Mouse (Mus musculus) left cerebral cortex, postnatal 36 days (tissue): ENCODE results near the gene Top1. TPM values are rescaled to one million over a fixed set of nuclear protein-coding genes. Genes with fewer than 3 reads are reported as not detected.

ENCODE experiments used
- DNase-seq, 2 experiments: peaks; one replicate each; pipeline ENCODE4 v3.0.0; 2021 to 2022; ENCODE audit warnings: low spot score in 2 of 2, mixed read lengths in 1 of 2
- intact Hi-C: fragments of 180-260 bp; cut with DNase I; formaldehyde crosslinking; loops from one replicate; pipeline ENCODE4 v1.15.1; 2025
- total RNA-seq, 2 experiments: library from RNA; stranded (reverse); gene quantifications; 2 replicates each; pipeline ENCODE4 v1.2.3; 2021

Gene Top1
- 10 to 100 TPM; 66.5 to 87.4 TPM for total RNA-seq

DNA sequence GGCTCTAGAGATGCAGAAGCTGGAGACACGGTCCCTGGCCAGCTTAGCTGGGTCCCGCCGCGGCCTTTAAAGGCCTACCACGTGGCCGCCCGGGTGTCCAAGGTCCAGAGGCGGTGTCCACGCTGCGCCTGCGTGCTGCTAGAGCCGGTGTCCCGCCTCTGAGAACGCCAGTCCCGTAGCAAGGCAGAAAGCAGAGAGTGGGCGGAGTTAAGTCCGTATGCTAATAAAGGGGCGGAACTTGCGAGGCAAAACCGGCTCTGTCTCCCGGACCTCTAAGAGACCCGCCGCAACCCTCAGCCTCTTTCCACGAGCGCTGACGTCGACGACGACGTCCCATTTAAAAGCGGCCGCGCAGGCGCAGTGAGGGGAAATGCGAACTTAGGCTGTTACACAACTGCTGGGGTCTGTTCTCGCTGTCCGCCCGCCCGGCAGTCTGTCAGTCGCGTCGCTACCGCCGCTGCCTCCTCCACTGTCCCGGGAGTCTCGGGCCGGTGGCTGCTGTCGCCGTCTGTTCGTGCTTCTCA, at the start of gene Top1:
Top1 (plus strand) TSS at position 275 of the 524 bp plus-strand sequence.
- intact Hi-C loops = loop anchor here (5.0 kb wide), 1 partner anchor 72 kb away; no protein-coding TSS in a partner anchor
- DNase-seq = peak; percentile 97

GRCm38 (mm10) chr2:160597582-160598281, 48.0 kb upstream of the Top1 start:
- intact Hi-C loops = loop anchor here (2.0 to 5.0 kb wide), 2 partner anchors 289 to 345 kb away; no protein-coding TSS in a partner anchor
- peak; percentile 61 to 64 for DNase-seq

DNA sequence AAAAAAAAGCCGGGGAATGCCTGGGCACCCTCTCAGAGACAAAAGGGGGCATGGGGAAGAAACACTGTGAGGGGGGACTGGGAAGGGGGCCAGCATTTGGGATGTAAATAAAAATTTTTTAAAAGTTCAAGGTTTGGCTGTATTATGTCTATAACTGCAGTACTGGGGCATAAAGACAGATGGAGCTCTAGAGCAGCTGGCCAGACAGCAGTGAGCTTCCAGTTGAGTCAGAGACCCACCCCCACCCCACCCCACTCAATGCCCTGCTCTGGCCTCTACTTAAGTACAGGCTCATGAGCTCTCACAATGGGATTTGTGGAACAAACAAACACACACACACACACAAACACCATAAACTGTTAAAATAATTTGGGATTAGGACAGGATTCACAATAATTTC, 43.9 kb upstream of the Top1 start:
- intact Hi-C loops = no loop called here

GRCm38 (mm10) chr2:160603154-160603933, 42.3 kb upstream of the Top1 start:
- no peak for DNase-seq
- intact Hi-C loops = no loop called here

More for the DNA sequence above, 43.9 kb upstream of the Top1 start:
- no peak for DNase-seq

GRCm38 (mm10) chr2:160610012-160610411, 35.7 kb upstream of the Top1 start:
- DNase-seq = no peak
- intact Hi-C loops = no loop called here

GRCm38 (mm10) chr2:160613186-160613919, 32.3 kb upstream of the Top1 start:
- no peak for DNase-seq
- intact Hi-C loops = no loop called here

DNA sequence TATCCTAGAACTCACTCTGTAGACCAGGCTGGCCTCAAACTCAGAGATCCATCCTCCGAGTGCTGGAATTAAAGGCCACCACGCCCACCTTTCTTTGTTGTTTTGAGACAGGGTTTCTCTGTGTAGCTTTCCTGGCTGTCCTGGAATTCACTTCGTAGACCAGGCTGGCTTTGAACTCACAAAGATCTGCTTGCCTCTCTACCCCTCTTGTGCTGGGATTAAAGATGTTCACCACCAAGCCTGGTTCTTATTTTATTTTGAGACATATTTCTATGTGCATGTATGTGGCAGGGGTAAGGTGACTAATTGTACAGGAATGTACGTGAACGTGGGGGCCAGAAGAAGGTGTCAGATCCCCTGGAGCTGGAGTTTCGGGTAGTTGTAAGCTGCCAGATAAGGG, 27.9 kb upstream of the Top1 start:
- no peak for DNase-seq
- intact Hi-C loops = no loop called here

DNA sequence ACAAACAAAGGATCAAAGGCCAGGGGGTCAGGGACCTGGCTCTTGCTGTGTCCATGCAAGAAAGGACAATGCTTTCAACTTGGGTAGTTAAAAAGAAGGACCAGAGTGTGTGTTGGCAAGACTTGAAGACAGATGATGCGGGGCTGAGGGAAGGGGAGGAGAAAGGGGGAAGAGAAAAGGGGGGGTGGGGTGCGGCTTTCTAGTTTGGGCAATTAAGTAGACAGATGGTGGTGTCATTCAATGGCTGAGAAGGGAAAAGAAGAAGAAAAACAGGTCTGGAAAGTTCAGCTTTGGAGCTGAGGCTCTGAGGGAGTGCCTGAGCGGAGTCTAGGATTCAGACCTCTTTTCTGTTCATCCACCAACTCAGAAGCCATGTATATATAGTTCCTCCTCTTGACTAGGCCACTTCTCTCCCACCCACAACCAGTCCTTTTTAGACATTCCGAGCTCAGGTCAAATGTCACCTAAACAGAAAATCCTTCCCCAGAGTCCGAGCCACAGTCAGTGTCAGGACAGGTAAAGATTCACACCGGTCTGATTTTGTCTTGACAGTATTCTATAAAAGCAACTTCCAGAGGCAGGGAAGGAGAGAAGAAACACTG, 27.0 kb upstream of the Top1 start:
- DNase-seq = no peak
- intact Hi-C loops = no loop called here

- DNase-seq = no peak
- intact Hi-C loops = no loop called here
Measured at GRCm38 (mm10) chr2:160619300-160619699, 26.4 kb upstream of the Top1 start.

DNA sequence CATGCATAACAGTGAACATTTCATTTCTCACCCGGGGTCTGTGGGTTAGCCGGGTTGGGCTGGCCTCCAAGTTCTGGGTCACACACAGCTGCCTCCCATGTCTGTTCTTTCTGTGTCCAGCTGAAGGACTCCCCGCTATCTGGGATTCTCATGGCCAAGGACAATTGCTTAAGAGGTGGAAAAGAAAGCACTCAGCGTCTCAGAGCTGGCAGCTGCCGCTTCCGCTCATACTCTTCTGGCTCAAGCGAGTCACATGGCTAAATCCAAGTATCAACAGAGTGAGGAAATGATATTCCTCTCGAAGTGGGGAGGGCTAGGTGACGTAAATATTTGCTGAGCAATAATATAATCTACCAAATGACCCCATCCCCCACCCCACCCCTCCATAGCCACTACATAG, 25.9 kb upstream of the Top1 start:
- intact Hi-C loops = no loop called here

GRCm38 (mm10) chr2:160620279-160620963, 25.3 kb upstream of the Top1 start:
- no peak for DNase-seq
- intact Hi-C loops = no loop called here

More for the DNA sequence above, 25.9 kb upstream of the Top1 start:
- DNase-seq = no peak

- no peak for DNase-seq
- intact Hi-C loops = no loop called here
Measured at GRCm38 (mm10) chr2:160621001-160621448, 24.7 kb upstream of the Top1 start.

DNA sequence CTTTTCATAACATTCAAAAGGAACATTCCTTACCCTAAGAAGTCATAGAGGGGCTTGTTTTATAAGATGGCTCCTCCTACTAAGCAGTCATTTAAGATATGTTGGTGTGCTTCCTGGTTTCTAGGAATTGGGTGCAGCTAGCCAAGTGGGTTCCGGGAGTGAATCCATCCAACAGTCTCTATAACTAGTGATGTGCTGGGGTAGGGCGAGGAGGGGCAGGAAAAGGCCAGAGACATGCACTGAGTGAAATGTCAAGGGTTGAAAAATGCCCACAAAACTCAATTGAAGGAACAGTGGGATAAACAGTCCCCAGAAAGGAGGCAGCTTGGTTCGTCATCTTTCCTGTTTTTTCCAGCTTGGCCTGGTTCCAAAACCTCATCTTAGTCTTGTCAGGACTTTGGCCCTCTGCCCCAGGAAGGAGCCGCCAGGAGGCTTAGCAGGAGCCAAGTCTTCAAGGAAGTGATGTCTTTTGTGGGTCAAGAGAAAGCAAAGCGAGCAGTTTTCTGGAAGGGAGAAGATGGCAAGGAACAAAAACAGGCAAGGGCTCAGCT, 24.0 kb upstream of the Top1 start:
- DNase-seq = peak; percentile 33 to 54

GRCm38 (mm10) chr2:160622646-160623045, 23.0 kb upstream of the Top1 start:
- intact Hi-C loops = no loop called here
- DNase-seq = no peak

More for the DNA sequence above, 24.0 kb upstream of the Top1 start:
- intact Hi-C loops = no loop called here

- intact Hi-C loops = no loop called here
- DNase-seq = no peak
Measured at GRCm38 (mm10) chr2:160623745-160624144, 21.9 kb upstream of the Top1 start.

DNA sequence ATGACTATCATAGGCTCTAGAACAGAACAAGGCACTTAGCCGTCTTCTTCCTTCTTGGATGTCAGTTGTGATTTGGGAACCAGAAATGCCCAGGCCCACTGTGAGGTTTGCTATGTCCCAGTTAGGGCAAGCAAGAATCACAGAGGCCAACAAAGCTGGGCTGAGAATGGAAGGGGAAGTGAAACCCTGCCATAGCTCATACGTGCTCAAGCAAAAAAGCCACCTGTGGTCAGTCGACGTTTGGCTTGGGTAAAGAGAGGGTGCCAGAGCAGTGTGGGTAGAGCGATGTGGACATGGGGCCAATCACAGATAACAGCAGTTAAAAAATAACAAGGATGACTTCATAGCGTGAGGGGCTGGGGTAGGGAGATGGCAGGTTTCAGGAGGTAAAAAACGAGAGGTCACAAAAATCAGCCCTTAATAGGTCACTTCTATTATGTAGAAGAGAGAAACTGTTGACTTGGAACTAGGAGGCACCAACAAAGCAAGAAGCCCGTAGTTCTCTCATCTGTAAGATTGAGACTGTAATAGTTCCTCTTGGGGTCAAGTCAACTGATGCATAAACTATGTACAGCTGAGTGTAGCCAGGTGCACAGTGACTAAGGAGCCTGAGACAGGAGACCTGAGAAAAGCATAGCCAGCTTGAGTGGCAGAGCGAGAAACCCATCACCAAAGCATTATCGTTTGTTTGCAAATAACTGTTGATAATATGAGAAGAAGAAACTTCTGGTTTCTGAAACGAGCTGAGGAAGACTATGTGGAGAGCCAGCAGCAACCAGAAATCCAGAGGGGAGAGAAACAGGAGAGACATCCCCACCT, 18.3 kb upstream of the Top1 start:
- intact Hi-C loops = no loop called here

GRCm38 (mm10) chr2:160628055-160628454, 17.6 kb upstream of the Top1 start:
- intact Hi-C loops = no loop called here
- DNase-seq = no peak

More for the DNA sequence above, 18.3 kb upstream of the Top1 start:
- no peak for DNase-seq
